Mouse (Mus musculus): ENCODE measurements around the gene Nt5c2. TPM values are rescaled to one million over a fixed set of nuclear protein-coding genes. Genes with fewer than 3 reads are reported as not detected.

The Nt5c2 gene
- polyA plus RNA-seq, 1 experiment: 76.9 TPM

DNA sequence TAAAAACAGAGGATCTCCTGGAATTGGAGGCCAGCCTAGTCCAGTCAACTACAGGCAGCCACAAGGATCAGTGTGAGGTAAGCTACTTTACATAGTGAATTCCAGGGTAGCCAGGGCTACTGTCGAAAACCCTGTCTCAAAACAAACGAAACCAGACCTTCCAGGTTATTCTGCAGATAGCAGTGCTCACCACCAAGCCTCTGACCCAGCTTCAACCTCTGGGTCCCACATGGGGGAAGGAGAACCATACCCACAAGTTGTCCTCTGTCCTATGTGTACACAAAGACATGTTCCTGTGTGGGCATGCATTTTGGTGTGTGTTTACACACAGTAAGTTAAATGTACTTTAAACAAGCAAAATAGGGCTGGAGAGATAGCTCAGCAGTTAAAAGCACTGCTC, 58.5 kb downstream of the Nt5c2 start:
- H3K9me3 ChIP-seq (replicated peaks; ENCODE audit: control insufficient read depth, insufficient read depth, low read length, poor library complexity, severe bottlenecking): no peaks in the 10 kb centered on the region
- no peak overlapping the region for H3K9ac ChIP-seq (ENCODE audit: low read depth, poor library complexity, severe bottlenecking)
- H3K27me3 ChIP-seq (ENCODE audit: control insufficient read depth, insufficient read depth, low read length, poor library complexity, severe bottlenecking): no peaks in the 10 kb centered on the region
- TF ChIP-seq CTCF (IDR thresholded peaks at IDR 0.05; ENCODE audit: low read depth, low read length): no peak
- TF ChIP-seq EP300 (IDR thresholded peaks at IDR 0.05; ENCODE audit: insufficient read depth, low read depth, low read length): no peak
- no peak for TF ChIP-seq POLR2A (IDR thresholded peaks at IDR 0.05; ENCODE audit: insufficient read depth, low read length)
- 0 out of 2 replicates have a peak, but pooled peaks cover 5% of the 10 kb centered on the region for H3K36me3 ChIP-seq (ENCODE audit: control insufficient read depth, insufficient read depth, low read length, poor library complexity, severe bottlenecking)
- peaks cover 1% of the 10 kb centered on the region for H3K4me1 ChIP-seq (ENCODE audit: control insufficient read depth, insufficient read depth, low read length)
- H3K27ac ChIP-seq (ENCODE audit: insufficient read depth, low read length): no peak overlapping the region
- no peak overlapping the region for H3K4me3 ChIP-seq (ENCODE audit: low read depth, low read length)

DNA sequence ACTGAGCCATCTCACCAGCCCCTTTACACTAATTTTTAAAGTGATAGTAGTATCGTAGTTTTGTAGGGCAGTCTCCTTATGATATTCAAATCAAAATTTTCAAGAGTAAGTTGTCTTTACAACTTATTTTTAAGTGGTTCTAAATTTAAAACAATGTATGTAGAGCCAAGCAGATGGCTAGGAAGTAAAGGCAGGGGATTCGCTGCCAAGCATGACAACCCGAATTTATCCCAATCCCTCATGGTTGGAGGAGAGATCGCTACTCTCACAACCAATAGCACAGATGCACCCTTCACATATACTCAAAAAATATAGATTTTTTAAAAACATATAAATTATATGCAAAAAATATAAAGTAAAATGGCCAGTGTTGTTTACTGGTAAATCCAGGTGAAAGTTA, 59.3 kb downstream of the Nt5c2 start:
- Histone ChIP-seq H3K9ac (ENCODE audit: low read depth, poor library complexity, severe bottlenecking) (no peak overlapping the region), H3K27ac (ENCODE audit: insufficient read depth, low read length) (no peak overlapping the region), H3K4me3 (ENCODE audit: low read depth, low read length) (no peak overlapping the region), H3K9me3 (replicated peaks; ENCODE audit: control insufficient read depth, insufficient read depth, low read length, poor library complexity, severe bottlenecking) (no peaks in the 10 kb centered on the region), H3K4me1 (ENCODE audit: control insufficient read depth, insufficient read depth, low read length) (peaks cover 1% of the 10 kb centered on the region), H3K36me3 (ENCODE audit: control insufficient read depth, insufficient read depth, low read length, poor library complexity, severe bottlenecking) (peaks cover 11% of the 10 kb centered on the region), H3K27me3 (ENCODE audit: control insufficient read depth, insufficient read depth, low read length, poor library complexity, severe bottlenecking) (no peaks in the 10 kb centered on the region)
- TF ChIP-seq POLR2A (IDR thresholded peaks at IDR 0.05; ENCODE audit: insufficient read depth, low read length) (no peak), CTCF (IDR thresholded peaks at IDR 0.05; ENCODE audit: low read depth, low read length) (no peak), EP300 (IDR thresholded peaks at IDR 0.05; ENCODE audit: insufficient read depth, low read depth, low read length) (no peak)

DNA sequence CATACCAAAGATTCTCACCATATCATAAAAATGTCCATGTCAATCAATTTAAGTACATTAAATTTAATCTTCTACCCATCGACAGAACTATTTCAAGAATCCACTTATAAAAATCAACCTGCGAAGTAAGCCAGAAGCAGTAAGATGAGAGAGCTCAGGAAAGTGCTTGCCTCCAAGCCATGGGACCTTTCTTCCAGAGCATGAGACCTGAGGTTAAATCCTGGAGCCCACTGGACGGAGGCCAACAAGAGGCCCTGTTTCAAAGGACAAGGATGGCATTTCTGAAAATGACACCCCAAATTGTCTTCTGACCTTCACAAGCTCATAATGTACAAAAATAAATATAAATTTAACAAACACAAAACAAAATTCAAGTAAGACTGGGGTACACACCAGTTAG, 61.4 kb downstream of the Nt5c2 start:
- Histone ChIP-seq H3K9ac (ENCODE audit: low read depth, poor library complexity, severe bottlenecking) (no peak overlapping the region), H3K36me3 (ENCODE audit: control insufficient read depth, insufficient read depth, low read length, poor library complexity, severe bottlenecking) (peaks cover 15% of the 10 kb centered on the region), H3K27me3 (ENCODE audit: control insufficient read depth, insufficient read depth, low read length, poor library complexity, severe bottlenecking) (no peaks in the 10 kb centered on the region), H3K4me1 (ENCODE audit: control insufficient read depth, insufficient read depth, low read length) (peaks cover 1% of the 10 kb centered on the region), H3K27ac (ENCODE audit: insufficient read depth, low read length) (no peak overlapping the region), H3K9me3 (replicated peaks; ENCODE audit: control insufficient read depth, insufficient read depth, low read length, poor library complexity, severe bottlenecking) (no peaks in the 10 kb centered on the region), H3K4me3 (ENCODE audit: low read depth, low read length) (no peak overlapping the region)
- no peak for TF ChIP-seq CTCF (IDR thresholded peaks at IDR 0.05; ENCODE audit: low read depth, low read length)
- TF ChIP-seq POLR2A (IDR thresholded peaks at IDR 0.05; ENCODE audit: insufficient read depth, low read length): no peak
- no peak for TF ChIP-seq EP300 (IDR thresholded peaks at IDR 0.05; ENCODE audit: insufficient read depth, low read depth, low read length)

DNA sequence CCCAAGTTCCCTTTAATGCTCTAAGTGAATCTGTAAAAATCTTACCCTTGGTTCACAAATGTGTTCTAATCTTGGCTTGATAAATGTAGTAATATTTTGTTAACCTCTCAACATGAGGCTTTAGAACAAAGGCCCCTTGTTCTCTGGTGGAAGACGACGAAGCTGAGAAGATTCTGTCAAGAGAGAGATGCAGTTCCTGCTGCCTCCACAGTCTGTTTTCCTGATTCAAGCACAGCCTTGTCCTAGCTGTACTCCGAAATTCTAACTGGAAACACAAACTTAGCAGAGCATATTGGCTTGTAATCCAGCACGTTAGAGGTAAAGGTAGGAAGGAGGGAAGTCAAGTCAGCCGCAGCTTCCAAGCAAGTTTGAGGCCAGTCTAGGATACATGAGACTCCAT, 62.0 kb downstream of the Nt5c2 start:
- Histone ChIP-seq H3K9me3 (replicated peaks; ENCODE audit: control insufficient read depth, insufficient read depth, low read length, poor library complexity, severe bottlenecking) (no peaks in the 10 kb centered on the region), H3K4me1 (ENCODE audit: control insufficient read depth, insufficient read depth, low read length) (peaks cover 1% of the 10 kb centered on the region), H3K4me3 (ENCODE audit: low read depth, low read length) (no peak overlapping the region), H3K27me3 (ENCODE audit: control insufficient read depth, insufficient read depth, low read length, poor library complexity, severe bottlenecking) (no peaks in the 10 kb centered on the region), H3K9ac (ENCODE audit: low read depth, poor library complexity, severe bottlenecking) (no peak overlapping the region), H3K36me3 (ENCODE audit: control insufficient read depth, insufficient read depth, low read length, poor library complexity, severe bottlenecking) (peaks cover 15% of the 10 kb centered on the region), H3K27ac (ENCODE audit: insufficient read depth, low read length) (no peak overlapping the region)
- TF ChIP-seq POLR2A (IDR thresholded peaks at IDR 0.05; ENCODE audit: insufficient read depth, low read length): no peak
- no peak for TF ChIP-seq CTCF (IDR thresholded peaks at IDR 0.05; ENCODE audit: low read depth, low read length)
- TF ChIP-seq EP300 (IDR thresholded peaks at IDR 0.05; ENCODE audit: insufficient read depth, low read depth, low read length): no peak

DNA sequence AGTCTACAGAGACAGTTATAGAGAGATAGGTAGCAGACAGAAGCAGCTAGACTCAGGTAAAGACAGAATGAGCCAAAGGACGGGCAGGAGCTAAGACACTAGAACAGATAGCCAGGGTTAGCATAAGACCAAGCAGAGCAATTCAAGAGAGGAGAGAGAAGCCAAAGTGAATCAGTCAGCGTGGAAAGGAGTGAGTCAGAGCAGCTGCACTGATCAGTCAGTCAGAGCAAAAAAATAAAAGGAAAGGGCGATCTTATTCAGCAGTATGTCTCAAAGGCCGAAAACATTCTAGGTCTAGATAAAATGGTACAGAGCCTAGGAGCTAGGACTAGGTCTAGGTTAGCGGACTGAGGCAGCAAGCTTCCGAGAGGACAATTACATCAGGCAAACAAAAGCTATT, 70.6 kb downstream of the Nt5c2 start:
- peaks cover 5% of the 10 kb centered on the region for H3K36me3 ChIP-seq (ENCODE audit: control insufficient read depth, insufficient read depth, low read length, poor library complexity, severe bottlenecking)
- no peaks in the 10 kb centered on the region for H3K9me3 ChIP-seq (replicated peaks; ENCODE audit: control insufficient read depth, insufficient read depth, low read length, poor library complexity, severe bottlenecking)
- H3K27me3 ChIP-seq (ENCODE audit: control insufficient read depth, insufficient read depth, low read length, poor library complexity, severe bottlenecking): no peaks in the 10 kb centered on the region
- no peak overlapping the region for H3K27ac ChIP-seq (ENCODE audit: insufficient read depth, low read length)
- TF ChIP-seq EP300 (IDR thresholded peaks at IDR 0.05; ENCODE audit: insufficient read depth, low read depth, low read length): no peak
- no peak for TF ChIP-seq CTCF (IDR thresholded peaks at IDR 0.05; ENCODE audit: low read depth, low read length)
- TF ChIP-seq POLR2A (IDR thresholded peaks at IDR 0.05; ENCODE audit: insufficient read depth, low read length): no peak
- H3K9ac ChIP-seq (ENCODE audit: low read depth, poor library complexity, severe bottlenecking): no peak overlapping the region
- no peaks in the 10 kb centered on the region for H3K4me1 ChIP-seq (ENCODE audit: control insufficient read depth, insufficient read depth, low read length)
- H3K4me3 ChIP-seq (ENCODE audit: low read depth, low read length): no peak overlapping the region

DNA sequence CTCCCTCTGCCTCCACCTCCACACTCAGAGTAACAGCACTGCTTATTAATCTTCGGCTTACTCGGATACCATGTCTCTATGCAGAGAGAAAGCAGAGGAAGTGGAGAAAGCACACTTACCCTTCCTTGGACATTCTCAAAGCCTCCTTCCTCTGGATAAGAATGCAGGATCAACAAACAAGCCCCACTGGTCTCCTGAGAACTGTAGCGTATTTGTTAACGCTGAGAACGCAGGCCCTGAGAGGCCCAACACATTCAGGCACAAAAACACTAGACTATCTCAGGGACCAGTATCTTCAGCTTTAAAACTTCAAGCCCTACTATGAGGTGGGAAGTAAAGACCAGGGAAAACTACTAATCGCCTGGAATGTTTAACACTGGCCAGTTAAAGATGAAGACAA, 77.8 kb downstream of the Nt5c2 start:
- Histone ChIP-seq H3K36me3 (ENCODE audit: control insufficient read depth, insufficient read depth, low read length, poor library complexity, severe bottlenecking) (peaks cover 1% of the 10 kb centered on the region; the same call in 1 of the 2 replicates), H3K9me3 (replicated peaks; ENCODE audit: control insufficient read depth, insufficient read depth, low read length, poor library complexity, severe bottlenecking) (no peaks in the 10 kb centered on the region), H3K4me1 (ENCODE audit: control insufficient read depth, insufficient read depth, low read length) (no peaks in the 10 kb centered on the region), H3K27ac (ENCODE audit: insufficient read depth, low read length) (no peak overlapping the region), H3K27me3 (ENCODE audit: control insufficient read depth, insufficient read depth, low read length, poor library complexity, severe bottlenecking) (no peaks in the 10 kb centered on the region), H3K9ac (ENCODE audit: low read depth, poor library complexity, severe bottlenecking) (no peak overlapping the region), H3K4me3 (ENCODE audit: low read depth, low read length) (no peak overlapping the region)
- no peak for TF ChIP-seq EP300 (IDR thresholded peaks at IDR 0.05; ENCODE audit: insufficient read depth, low read depth, low read length)
- no peak for TF ChIP-seq CTCF (IDR thresholded peaks at IDR 0.05; ENCODE audit: low read depth, low read length)
- no peak for TF ChIP-seq POLR2A (IDR thresholded peaks at IDR 0.05; ENCODE audit: insufficient read depth, low read length)

All from ES-Bruce4 (cell line).